Mouse (Mus musculus) thymus, postnatal 4 days (tissue): ENCODE measurements around the gene Rab11fip4.

Experiments used
- DNase-seq: peaks from one replicate; pipeline ENCODE4 v3.0.0; 2021

The Rab11fip4 gene

DNA sequence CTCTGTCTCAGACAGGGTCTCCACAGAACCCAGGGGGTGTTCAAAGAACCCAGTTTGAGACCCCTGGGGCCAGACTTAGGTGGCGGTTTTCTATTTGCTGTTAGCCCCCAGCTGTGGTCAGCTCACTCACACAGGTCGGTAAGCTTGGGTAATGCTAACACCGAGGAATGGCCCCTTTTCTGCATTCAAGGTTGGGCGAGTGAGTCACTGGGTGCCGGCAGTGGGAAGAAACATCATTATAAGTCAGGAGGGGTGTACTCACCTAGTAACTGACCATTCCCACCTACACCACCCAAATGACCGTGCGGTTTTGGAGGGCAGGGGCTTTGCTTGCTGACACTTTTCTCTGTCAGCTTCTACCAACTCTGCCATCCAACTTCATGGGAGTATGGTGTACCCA is 64.6 kb downstream of the Rab11fip4 start:
- DNase-seq, result no peak

DNA sequence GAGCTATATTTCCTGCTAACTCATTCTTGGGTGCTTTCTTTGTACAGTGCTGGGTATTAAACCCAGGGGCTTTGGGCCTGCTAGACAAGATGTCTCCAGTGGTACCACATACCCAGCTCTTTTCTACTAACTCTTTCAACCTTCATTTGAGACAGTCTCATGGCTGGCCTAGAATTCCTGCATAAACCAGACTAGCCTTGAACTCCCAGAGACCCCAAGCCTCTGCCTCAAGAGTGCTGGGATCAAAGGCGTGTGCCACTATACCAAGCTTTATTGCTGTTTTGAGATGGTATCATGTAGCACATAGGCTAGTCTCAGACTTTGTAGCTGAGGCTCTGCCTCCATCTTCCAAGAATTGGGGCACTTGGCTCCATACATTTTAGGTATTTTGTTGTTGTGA is 65.5 kb downstream of the Rab11fip4 start:
- DNase-seq, result no peak

GRCm38 (mm10) chr11:79657053-79657452 is 66.0 kb downstream of the Rab11fip4 start:
- no peak for DNase-seq

DNA sequence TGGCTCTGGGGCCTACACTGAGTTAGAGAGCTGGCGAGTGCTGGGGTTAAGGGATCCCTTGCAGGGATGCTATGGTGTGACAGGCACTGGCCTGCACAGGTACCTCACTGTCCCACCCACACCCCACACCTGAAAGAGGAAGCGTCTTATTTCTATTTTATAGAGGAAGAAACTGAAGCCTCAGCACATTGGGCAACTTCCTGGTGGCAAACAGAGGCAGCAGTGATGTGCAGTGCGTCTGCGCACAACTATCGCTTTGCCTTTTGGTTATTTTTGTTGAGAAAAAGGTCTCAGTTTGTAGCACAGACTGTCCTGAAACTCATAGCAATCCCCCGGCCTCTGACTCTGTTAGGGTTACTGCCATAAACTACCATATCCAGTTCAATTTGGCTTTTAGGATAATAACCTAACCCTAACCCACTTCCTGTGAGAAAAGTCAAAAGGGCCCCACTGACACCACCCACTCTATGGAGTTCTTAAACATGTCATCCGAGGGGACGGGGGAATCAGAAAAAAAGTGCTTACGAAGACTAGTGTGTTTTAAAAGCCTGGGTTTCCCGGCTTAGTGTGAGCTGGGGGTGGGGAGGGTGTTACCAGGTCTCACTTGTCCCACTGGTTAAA is 67.3 kb downstream of the Rab11fip4 start:
- peak; percentile 56 for DNase-seq

- DNase-seq, result peak; percentile 83
Observed at GRCm38 (mm10) chr11:79660361-79661205, 69.6 kb downstream of the Rab11fip4 start.

DNA sequence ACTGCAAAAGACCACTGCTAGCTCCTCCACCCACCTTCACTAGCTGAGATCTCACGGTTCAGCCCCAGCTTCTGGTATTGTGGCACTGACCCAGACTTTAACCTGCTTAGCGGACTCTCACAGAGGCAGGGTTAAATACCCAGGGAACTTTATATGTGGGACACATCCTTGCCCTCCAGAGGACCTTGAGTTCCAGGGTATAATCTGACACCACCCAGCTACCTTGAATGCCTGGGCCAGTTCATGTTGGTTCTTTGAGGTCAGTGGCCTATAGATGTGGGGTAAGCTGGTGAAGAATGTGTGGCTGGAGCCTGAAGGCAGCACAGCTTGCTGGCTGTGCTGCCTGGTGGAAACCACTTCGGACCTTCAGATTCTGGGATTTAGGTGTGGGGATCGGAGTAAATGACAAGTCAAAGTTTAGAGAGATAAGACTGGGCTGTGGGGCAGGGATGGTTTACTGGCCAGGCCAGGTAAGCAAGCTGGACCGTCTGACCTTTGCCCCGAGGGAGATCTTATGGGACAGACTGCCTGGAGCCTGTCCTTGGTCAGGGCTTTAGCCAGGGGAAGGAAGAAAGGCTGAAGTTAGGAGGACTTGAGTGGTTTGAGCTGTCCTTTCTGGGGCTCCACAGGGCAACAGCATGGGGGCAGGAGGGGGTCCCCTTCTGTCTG is 71.0 kb downstream of the Rab11fip4 start:
- DNase-seq, result no peak

- DNase-seq, result no peak
Observed at GRCm38 (mm10) chr11:79663158-79663557, 72.1 kb downstream of the Rab11fip4 start.

DNA sequence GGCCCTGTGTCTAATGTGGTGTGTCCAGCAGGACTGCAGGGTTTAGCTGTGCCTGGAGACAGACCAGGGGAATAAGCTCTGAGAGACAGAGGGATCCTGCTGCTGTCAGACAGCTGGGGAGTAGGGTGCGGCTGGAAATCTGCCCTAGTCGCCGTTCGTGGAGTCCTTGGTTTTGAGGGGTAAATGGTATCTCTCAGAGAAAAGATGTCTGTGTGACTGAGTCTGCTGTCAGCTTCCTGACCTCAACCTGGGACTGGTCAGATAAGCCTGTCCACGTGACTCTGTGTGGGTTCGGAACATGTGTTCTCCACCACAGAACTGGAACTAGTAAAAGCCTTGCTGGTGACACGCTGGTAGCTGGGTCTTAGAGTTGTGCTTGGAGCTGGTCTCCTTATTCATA is 72.6 kb downstream of the Rab11fip4 start:
- no peak for DNase-seq

DNA sequence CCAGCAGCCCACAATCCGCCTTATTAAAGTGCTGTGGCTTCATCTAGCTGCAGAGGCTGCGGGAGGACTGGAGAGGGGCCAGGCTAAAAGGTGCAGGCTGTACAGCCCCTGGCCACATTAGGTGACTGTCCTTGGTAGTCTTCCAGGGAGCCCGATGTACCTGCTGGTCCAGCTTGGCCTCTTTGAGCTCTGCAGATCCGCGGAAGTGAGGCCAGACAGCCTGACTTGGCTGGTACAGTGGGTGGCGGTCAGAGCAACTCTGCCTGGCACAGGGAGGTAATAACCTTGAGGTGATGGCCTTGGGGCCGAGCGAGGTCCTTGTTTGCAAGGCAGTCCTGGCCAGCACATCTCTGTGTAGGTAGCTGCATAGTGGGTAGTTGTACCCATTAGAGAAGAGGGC is 75.5 kb downstream of the Rab11fip4 start:
- DNase-seq, result no peak

DNA sequence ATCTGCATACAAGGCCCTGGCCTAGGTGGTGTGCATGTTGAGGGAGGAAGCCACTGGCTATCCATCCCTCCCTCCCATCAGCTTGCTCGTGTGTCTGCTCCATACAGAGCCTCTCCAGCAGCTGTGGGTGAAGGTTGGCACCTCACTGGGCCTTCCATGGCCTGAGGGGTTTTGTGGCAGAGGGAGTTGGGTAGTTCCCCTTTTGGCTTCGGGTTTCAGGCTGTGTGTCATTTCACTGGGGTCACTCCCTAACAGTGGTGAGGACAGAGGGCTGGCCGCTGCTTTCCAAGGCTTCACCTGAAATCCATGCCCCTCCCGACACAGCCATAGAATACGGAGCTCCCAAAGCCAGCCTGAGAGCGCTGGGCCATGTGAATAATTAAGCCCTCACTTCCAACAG is 78.2 kb downstream of the Rab11fip4 start:
- no peak for DNase-seq

- DNase-seq, result no peak
Observed at GRCm38 (mm10) chr11:79669947-79670346, 78.9 kb downstream of the Rab11fip4 start.

DNA sequence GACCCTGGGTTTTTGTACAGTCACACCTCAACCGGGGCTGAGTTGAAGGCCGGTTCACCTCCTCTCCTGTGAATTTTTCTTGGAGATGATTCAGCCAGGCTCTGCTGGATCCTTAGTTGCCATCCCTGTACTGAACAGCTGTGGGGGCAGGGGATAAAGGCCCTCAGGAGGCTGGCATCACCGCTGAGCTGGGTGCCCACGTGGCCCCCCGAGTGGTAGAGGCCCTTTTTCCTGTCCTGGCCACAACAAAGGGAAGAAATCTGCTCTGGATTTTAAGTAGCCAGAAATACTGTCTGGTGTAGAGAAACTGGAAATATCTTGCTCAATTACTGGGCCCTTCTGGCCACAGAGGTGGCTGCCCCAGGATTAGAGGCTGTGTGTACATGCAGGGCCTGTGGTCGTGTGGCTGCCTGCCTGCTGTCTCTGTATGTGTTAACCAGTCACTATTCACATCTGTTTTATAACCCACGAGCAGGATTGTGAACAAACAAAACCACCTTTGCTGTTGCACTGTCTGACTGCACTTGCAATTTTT is 79.5 kb downstream of the Rab11fip4 start:
- DNase-seq, result peak; percentile 53

DNA sequence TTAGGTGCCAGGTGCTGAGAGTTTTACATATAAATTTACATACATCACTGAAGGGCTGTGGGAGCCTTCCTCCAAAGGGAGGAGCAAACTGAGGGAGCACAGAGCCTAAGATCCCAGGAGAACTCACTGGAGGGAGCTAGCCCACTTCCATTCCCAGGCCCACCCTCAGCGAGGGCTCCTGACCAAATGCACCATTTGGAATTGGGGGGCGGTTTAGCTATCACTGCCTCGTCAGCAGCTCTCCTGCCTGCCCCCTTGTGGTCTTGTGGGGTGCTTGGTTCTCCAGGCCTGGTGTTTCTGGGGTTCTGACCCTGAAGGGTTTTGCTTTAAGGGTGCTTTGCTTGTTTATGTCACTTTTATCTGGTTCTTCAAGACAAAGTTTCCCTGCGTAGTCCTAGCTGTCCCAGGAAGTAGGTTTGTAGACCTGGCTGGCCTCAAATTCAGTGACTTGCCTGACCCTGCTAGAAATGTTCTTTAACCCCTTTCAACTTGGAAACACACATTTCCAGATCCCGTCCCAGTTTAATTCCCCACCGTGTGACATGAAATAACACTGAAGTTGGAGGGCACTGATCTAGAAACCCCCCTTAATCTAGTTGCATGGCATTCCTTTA is 80.8 kb downstream of the Rab11fip4 start:
- DNase-seq, result peak; percentile 89

- DNase-seq, result peak; percentile 53
Observed at GRCm38 (mm10) chr11:79673072-79673471, 82.1 kb downstream of the Rab11fip4 start.

DNA sequence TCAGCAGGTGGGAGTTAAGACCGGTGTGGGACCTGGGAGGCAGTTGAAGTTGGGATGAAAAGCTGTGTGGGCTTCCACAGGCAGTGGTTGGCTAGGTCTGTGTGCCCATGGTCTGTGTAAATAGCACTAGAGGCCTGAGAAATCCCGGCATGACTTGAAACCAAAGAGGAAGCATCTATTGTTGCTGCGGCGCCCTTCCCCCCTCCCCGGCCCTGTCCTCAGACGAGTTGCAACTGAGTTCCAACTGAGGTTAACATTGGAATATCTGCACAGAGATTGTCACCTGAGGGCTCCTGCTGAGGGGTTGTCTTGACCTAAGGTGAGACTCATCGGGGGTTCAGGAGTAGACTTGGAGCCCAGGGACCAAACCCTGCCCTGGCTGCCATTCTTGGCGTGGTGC is 82.7 kb downstream of the Rab11fip4 start:
- peak; percentile 39 for DNase-seq

- no peak for DNase-seq
Observed at GRCm38 (mm10) chr11:79674231-79674630, 83.2 kb downstream of the Rab11fip4 start.

DNA sequence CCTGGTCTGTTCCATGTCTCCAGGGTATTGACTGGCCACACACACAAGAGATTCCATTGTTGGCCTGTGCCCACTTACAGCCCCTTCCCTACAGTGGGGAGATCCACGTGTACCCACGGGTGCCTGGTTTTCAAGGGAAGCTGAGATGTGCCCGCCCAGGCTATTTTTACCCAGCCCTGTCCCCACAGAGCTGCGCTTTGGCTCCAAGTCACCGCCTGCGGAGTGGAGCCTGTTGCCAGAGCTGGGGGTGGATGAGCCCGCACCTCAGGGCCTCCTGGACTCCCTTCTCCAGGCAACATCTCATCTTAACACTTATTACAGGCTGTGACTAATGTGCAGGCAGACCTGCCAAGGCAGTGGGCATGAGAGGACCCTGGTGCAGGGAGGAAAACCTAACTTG is 83.6 kb downstream of the Rab11fip4 start:
- no peak for DNase-seq

DNA sequence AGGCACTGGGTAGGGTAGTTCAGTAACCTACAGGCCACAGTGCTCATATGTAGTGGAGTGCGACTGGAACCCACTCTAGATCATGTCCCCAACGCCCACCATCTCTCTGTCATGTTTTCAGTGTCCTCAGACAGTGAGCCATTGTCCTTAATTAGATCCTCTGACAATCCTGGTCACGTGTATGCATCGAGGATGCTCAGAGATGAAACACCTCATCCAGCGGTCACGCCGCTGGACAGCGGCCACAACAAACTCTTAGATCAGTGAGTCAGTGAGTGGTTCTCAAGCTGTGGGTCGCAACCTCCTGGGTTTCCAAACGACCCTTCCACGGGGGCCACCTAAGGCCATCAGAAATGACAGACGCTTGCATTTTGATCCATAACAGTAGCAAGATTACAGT is 84.3 kb downstream of the Rab11fip4 start:
- no peak for DNase-seq

GRCm38 (mm10) chr11:79675994-79676393 is 85.0 kb downstream of the Rab11fip4 start:
- DNase-seq, result no peak

DNA sequence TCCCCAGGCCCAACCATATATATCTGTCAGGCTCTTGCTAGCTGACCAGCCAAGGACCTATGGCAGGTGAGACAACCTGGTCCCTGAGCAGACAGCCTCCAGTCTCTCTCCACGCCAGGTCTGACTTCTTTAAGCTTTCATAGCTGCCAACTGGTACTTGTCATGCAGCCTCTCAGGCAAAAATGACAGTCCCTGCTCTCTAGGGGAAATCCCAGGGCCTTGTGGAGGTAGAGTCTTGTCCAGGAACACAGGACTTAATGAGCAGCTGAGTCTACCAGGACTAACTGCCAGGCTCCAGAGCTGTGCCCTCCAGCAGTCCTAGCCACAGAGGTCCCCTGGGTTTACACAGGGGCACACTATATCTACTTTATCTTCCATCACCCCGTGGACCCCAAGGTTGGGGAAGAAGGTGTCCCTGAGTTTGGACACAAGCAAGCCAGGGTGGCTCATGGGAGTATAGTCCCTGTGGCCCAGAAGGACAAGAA is 85.5 kb downstream of the Rab11fip4 start:
- no peak for DNase-seq

DNA sequence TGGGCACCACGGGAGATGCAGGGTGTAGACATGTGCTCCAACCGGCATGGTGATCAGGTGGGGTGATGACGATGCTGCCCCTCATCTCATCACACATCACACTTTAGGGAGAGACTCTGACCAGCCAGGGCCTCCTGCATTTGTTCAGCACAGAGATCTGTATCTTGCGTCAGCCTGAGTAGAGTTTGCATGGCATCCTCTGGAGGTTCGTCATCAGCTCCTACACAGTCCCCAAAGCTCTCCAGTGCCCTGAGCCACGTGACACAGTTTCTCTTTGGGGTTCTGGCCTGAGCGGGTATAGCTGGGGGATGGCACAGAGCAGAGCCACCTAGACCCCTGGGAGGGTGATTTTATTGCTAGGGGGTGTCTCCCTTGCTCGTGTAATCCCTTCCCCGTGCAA is 86.4 kb downstream of the Rab11fip4 start:
- no peak for DNase-seq

GRCm38 (mm10) chr11:79678363-79679153 is 87.5 kb downstream of the Rab11fip4 start:
- no peak for DNase-seq
